Mouse (Mus musculus) heart, embryonic 14.5 days (tissue): ENCODE results near the gene Tbx3. TPM values are rescaled to one million over a fixed set of nuclear protein-coding genes. Genes with fewer than 3 reads are reported as not detected.

Experiments used
- ATAC-seq: fragments of 200-750 bp; cut with Nextera tagmentation; 2 replicates; pipeline ENCODE4 v1.8.0; 2017; ENCODE audit warnings: low read depth, moderate TSS enrichment; ENCODE audit not compliant: insufficient number of reproducible peaks, insufficient read depth, low FRiP score
- H3K27ac ChIP-seq, 2 experiments: fragments of 200-500 bp in 1 of 2; fragments of 300-500 bp in 1 of 2; sonication (generic) in 1 of 2; replicated peaks in 1 of 2; 2 replicates each; pipeline ENCODE4 v1.5.1; 2012 to 2014; ENCODE audit warnings: low read depth in 2 of 2, low read length in 2 of 2, control low read depth in 1 of 2, mild to moderate bottlenecking in 1 of 2, mixed read lengths in 1 of 2; ENCODE audit not compliant: control insufficient read depth in 1 of 2, insufficient read depth in 1 of 2
- H3K27me3 ChIP-seq: fragments of 300-500 bp; sonication (generic); 2 replicates; pipeline ENCODE4 v1.6.1; 2014; ENCODE audit warnings: mild to moderate bottlenecking, low read length, control low read depth; ENCODE audit not compliant: control insufficient read depth, insufficient read depth
- H3K36me3 ChIP-seq: fragments of 300-500 bp; sonication (generic); 2 replicates; pipeline ENCODE4 v1.6.1; 2014; ENCODE audit warnings: mild to moderate bottlenecking, control low read depth, low read length, mixed read lengths; ENCODE audit not compliant: control insufficient read depth, insufficient read depth
- H3K4me1 ChIP-seq, 2 experiments: fragments of 200-500 bp in 1 of 2; fragments of 300-500 bp in 1 of 2; sonication (generic) in 1 of 2; 2 replicates each; pipeline ENCODE4 v1.6.1; 2012 to 2014; ENCODE audit warnings: low read length in 2 of 2, control low read depth in 1 of 2, mixed read lengths in 1 of 2; ENCODE audit not compliant: control insufficient read depth in 2 of 2, insufficient read depth in 2 of 2
- H3K4me2 ChIP-seq: fragments of 300-500 bp; sonication (generic); 2 replicates; pipeline ENCODE4 v1.6.1; 2014; ENCODE audit warnings: mild to moderate bottlenecking, low read length
- H3K4me3 ChIP-seq, 2 experiments: fragments of 200-500 bp in 1 of 2; fragments of 300-500 bp in 1 of 2; sonication (generic) in 1 of 2; 2 replicates each; pipeline ENCODE4 v1.5.1; 2012 to 2014; ENCODE audit warnings: low read length in 2 of 2, mild to moderate bottlenecking in 2 of 2, control low read depth in 1 of 2, low read depth in 1 of 2, moderate library complexity in 1 of 2; ENCODE audit not compliant: control insufficient read depth in 1 of 2, insufficient read depth in 1 of 2
- H3K9ac ChIP-seq: fragments of 300-500 bp; sonication (generic); 2 replicates; pipeline ENCODE4 v1.6.1; 2014; ENCODE audit warnings: mild to moderate bottlenecking, low read length
- H3K9me3 ChIP-seq: fragments of 300-500 bp; sonication (generic); 2 replicates; pipeline ENCODE4 v1.6.1; 2016; ENCODE audit warnings: low read length, control low read depth; ENCODE audit not compliant: control insufficient read depth
- WGBS: fragments of 180-500 bp; shearing (Covaris S2); extraction: QIAGEN DNeasy Blood & Tissue Kit; methylation state at CpG from one replicate; pipeline ENCODE4 v1.1.7; 2014; 5-methylcytosine and 5-hydroxymethylcytosine counted together
- polyA plus RNA-seq: library from polyadenylated mRNA; unstranded; fragments of >200 nt; fragmentation: Nextera tagmentation; extraction: Ambion mirVana; gene quantifications from 2 replicates; pipeline ENCODE4 v1.2.1, GENCODE M21; 2014

The Tbx3 gene
- polyA plus RNA-seq, 1 experiment from 2014 or later = 7.9 TPM

GRCm38 (mm10) chr5:119667356-119667940, 3.0 kb upstream of the Tbx3 start:
- no peak overlapping the region for H3K4me2 ChIP-seq

GRCm38 (mm10) chr5:119668191-119668912, 2.1 kb upstream of the Tbx3 start:
- peaks cover 17 to 21% of the 10 kb centered on the region in 2 experiments for H3K4me1 ChIP-seq
- H3K27me3 ChIP-seq = peaks cover 72% of the 10 kb centered on the region
- WGBS = 19% methylated on average over 34 of the region's 34 CpGs
- no peak overlapping the region for H3K27ac ChIP-seq
- H3K9ac ChIP-seq = no peak overlapping the region
- H3K9me3 ChIP-seq = no peaks in the 10 kb centered on the region
- H3K36me3 ChIP-seq = no peaks in the 10 kb centered on the region
- H3K4me3 ChIP-seq = no peak overlapping the region
- peak overlapping the region; percentile 16; the same call in 1 of the 2 replicates for H3K4me2 ChIP-seq
- no peak for ATAC-seq

More at GRCm38 (mm10) chr5:119667356-119667940, 3.0 kb upstream of the Tbx3 start:
- Histone ChIP-seq H3K9me3 (no peaks in the 10 kb centered on the region), H3K4me1 (peaks cover 17 to 21% of the 10 kb centered on the region in 2 experiments), H3K27me3 (peaks cover 77% of the 10 kb centered on the region), H3K9ac (no peak overlapping the region), H3K27ac (no peak overlapping the region), H3K36me3 (no peaks in the 10 kb centered on the region), H3K4me3 (no peak overlapping the region)
- WGBS = 18% methylated on average over 13 of the region's 13 CpGs
- ATAC-seq = no peak

GRCm38 (mm10) chr5:119668913-119669411, 1.5 kb upstream of the Tbx3 start:
- H3K4me3 ChIP-seq = no peak overlapping the region; a peak in 1 of 4 replicates
- peaks cover 17 to 21% of the 10 kb centered on the region in 2 experiments for H3K4me1 ChIP-seq
- H3K27me3 ChIP-seq = peaks cover 70% of the 10 kb centered on the region
- H3K27ac ChIP-seq = no peak overlapping the region; a peak in 1 of 4 replicates
- H3K9me3 ChIP-seq = no peaks in the 10 kb centered on the region
- H3K9ac ChIP-seq = no peak overlapping the region
- no peak for ATAC-seq
- no peaks in the 10 kb centered on the region for H3K36me3 ChIP-seq
- peak overlapping the region; percentile 91 for H3K4me2 ChIP-seq
- WGBS = 12% methylated on average over 17 of the region's 18 CpGs

- peak overlapping the region; percentile 45 to 55 for H3K4me3 ChIP-seq
- H3K27ac ChIP-seq = peak overlapping the region; percentile 76 to 81
- no peaks in the 10 kb centered on the region for H3K36me3 ChIP-seq
- H3K9me3 ChIP-seq = no peaks in the 10 kb centered on the region
- H3K4me2 ChIP-seq = peak overlapping the region; percentile 91
- WGBS = 1% methylated on average over 59 of the region's 61 CpGs
- H3K9ac ChIP-seq = peak overlapping the region; percentile 73
- H3K4me1 ChIP-seq = peaks cover 17 to 21% of the 10 kb centered on the region in 2 experiments
- H3K27me3 ChIP-seq = peaks cover 69% of the 10 kb centered on the region
- ATAC-seq = no peak; the same call in 1 of the 2 replicates
Measured at GRCm38 (mm10) chr5:119669741-119670565, 516 bp upstream of the Tbx3 start.

- no peak for ATAC-seq
- H3K4me3 ChIP-seq = peak overlapping the region; percentile 45 to 55
- peak overlapping the region; percentile 61 to 81 for H3K27ac ChIP-seq
- H3K9me3 ChIP-seq = no peaks in the 10 kb centered on the region
- H3K27me3 ChIP-seq = peaks cover 69% of the 10 kb centered on the region
- WGBS = under 1% methylated on average over 40 of the region's 40 CpGs
- H3K4me2 ChIP-seq = peak overlapping the region; percentile 91
- no peaks in the 10 kb centered on the region; the same call in 1 of the 2 replicates for H3K36me3 ChIP-seq
- peaks cover 17 to 21% of the 10 kb centered on the region in 2 experiments for H3K4me1 ChIP-seq
- H3K9ac ChIP-seq = peak overlapping the region; percentile 68
Measured at GRCm38 (mm10) chr5:119671124-119671801, 794 bp downstream of the Tbx3 start.

DNA sequence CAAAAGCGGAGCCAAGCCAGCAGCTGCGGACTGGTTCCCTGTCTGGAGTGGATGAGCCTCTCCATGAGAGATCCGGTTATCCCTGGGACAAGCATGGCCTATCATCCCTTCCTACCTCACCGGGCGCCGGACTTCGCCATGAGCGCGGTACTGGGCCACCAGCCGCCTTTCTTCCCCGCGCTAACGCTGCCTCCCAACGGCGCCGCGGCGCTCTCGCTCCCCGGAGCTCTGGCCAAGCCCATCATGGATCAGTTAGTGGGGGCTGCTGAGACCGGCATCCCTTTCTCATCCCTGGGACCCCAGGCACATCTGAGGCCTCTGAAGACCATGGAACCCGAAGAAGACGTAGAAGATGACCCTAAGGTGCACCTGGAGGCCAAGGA, 1.5 kb downstream of the Tbx3 start:
- no peak for ATAC-seq
- no peaks in the 10 kb centered on the region for H3K9me3 ChIP-seq
- 1% methylated on average over 23 of the region's 23 CpGs for WGBS
- peak overlapping the region; percentile 68 for H3K9ac ChIP-seq
- H3K36me3 ChIP-seq = no peaks in the 10 kb centered on the region; the same call in 1 of the 2 replicates
- peaks cover 17 to 21% of the 10 kb centered on the region in 2 experiments for H3K4me1 ChIP-seq
- H3K4me2 ChIP-seq = peak overlapping the region; percentile 91
- H3K4me3 ChIP-seq = peak overlapping the region; percentile 45 to 55
- H3K27ac ChIP-seq = peak overlapping the region; percentile 61 to 81; a peak in 3 of 4 replicates
- peaks cover 69% of the 10 kb centered on the region for H3K27me3 ChIP-seq
